Mouse (Mus musculus) adrenal gland, adult (tissue): Measurements from ENCODE around the gene Acsm4.

ENCODE experiments used
- DNase-seq, 2 experiments: peaks; one replicate each; pipeline ENCODE4 v3.0.0; 2022 to 2023; ENCODE audit warnings: low spot score in 1 of 2; ENCODE audit not compliant: inconsistent age in 2 of 2

Gene Acsm4

GRCm38 (mm10) chr7:119762166-119762697 lies 72.4 kb downstream of the Acsm4 start:
- DNase-seq: no peak
